Mouse (Mus musculus): ENCODE measurements around the gene Tacc3. TPM values are rescaled to one million over a fixed set of nuclear protein-coding genes. Genes with fewer than 3 reads are reported as not detected.

Gene Tacc3
- polyA plus RNA-seq, 2 experiments, result 69.1 to 138 TPM

DNA sequence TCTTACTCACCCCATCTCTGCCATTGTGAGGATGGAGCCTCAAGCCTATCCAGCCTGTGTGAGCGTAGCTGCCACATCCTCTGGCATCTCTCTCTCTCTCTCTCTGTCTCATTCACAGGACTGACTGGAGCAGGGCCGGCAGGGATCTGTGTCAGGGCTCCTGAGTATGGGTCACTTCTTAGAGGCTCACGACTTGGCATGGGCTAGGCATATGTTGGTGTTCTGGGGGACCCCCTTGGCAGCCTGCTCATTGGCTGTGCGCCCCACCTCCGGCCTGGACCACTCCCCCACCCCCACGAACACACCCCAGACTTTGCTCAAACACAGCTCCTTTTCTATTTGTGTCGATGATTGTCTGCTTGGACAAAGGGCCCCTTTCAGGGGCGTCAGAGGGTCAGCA lies 46.1 kb downstream of the Tacc3 start:
- 58% methylated on average over 8 of the region's 8 CpGs for WGBS (ENCODE audit: insufficient replicate concordance)
- DNase-seq (ENCODE audit: low read depth in 3 of 3, low spot score in 3 of 3) (no peak), ATAC-seq (ENCODE audit: insufficient read depth) (no peak)
- no peak overlapping the region for H3K4me2 ChIP-seq (ENCODE audit: low read depth)
- peaks cover 0 to 18% of the 10 kb centered on the region in 2 experiments; a peak in 2 of 4 replicates for H3K4me1 ChIP-seq (replicated peaks; ENCODE audit: control insufficient read depth in 2 of 2, insufficient read depth in 2 of 2, low read length in 1 of 2)
- TF ChIP-seq CTCF (IDR thresholded peaks at IDR 0.05; ENCODE audit: low read depth) (no peak), EP300 (IDR thresholded peaks at IDR 0.05; ENCODE audit: low read depth) (no peak)
- no peak overlapping the region for H3K9ac ChIP-seq (replicated peaks)
- no peak overlapping the region for H3K27ac ChIP-seq
- no peaks in the 10 kb centered on the region for H3K36me3 ChIP-seq (replicated peaks; ENCODE audit: control insufficient read depth, insufficient read depth, low read depth)
- no peaks in the 10 kb centered on the region for H3K27me3 ChIP-seq (ENCODE audit: control insufficient read depth, insufficient read depth, low read length)
- H3K4me3 ChIP-seq (ENCODE audit: insufficient read depth in 1 of 2, low read depth in 2 of 2, low read length in 2 of 2), result no peak overlapping the region
- no peaks in the 10 kb centered on the region for H3K9me3 ChIP-seq (ENCODE audit: control insufficient read depth, low read length)

DNA sequence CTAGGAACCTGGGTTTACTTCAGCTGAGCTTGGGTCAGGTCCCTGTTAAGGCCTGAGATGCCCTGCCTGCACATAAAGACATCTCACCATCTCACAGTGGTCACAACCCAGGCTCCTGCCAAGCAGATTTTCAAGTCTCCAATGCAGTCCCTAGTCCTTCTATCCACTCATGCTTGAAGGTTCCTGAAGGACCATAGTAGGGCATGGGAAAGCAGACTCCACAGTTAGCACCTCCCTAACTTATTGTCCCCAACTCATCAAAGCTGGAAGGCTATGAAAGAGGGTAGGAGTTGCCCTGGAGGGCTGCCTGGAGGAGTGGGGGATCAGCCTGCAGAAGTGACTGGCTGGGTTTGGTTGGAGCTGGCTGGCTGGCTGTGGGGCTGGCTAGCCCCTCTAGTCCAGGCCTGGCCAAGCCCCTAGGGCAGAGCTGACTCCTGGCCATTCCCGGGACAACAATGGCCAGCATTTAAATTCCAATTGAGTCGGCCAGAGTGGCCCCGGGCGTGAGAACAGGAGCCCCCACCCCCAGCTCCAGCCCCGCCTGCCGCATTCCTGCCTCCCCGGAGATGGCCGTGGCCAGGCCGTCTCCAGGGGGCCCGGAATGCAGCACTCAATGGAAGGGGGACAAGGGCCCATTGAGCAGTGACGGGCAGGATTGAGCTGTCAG lies 47.1 kb downstream of the Tacc3 start:
- Histone ChIP-seq H3K4me2 (ENCODE audit: low read depth) (no peak overlapping the region), H3K27ac (no peak overlapping the region), H3K4me3 (ENCODE audit: insufficient read depth in 1 of 2, low read depth in 2 of 2, low read length in 2 of 2) (no peak overlapping the region), H3K9ac (replicated peaks) (no peak overlapping the region), H3K27me3 (ENCODE audit: control insufficient read depth, insufficient read depth, low read length) (no peaks in the 10 kb centered on the region), H3K36me3 (replicated peaks; ENCODE audit: control insufficient read depth, insufficient read depth, low read depth) (no peaks in the 10 kb centered on the region), H3K9me3 (ENCODE audit: control insufficient read depth, low read length) (no peaks in the 10 kb centered on the region), H3K4me1 (replicated peaks; ENCODE audit: control insufficient read depth in 2 of 2, insufficient read depth in 2 of 2, low read length in 1 of 2) (peaks cover 0 to 13% of the 10 kb centered on the region in 2 experiments; a peak in 2 of 4 replicates)
- ATAC-seq (ENCODE audit: insufficient read depth) (no peak), DNase-seq (ENCODE audit: low read depth in 3 of 3, low spot score in 3 of 3) (no peak)
- TF ChIP-seq CTCF (IDR thresholded peaks at IDR 0.05; ENCODE audit: low read depth) (no peak), EP300 (IDR thresholded peaks at IDR 0.05; ENCODE audit: low read depth) (no peak)
- 58% methylated on average over 11 of the region's 11 CpGs for WGBS (ENCODE audit: insufficient replicate concordance)

DNA sequence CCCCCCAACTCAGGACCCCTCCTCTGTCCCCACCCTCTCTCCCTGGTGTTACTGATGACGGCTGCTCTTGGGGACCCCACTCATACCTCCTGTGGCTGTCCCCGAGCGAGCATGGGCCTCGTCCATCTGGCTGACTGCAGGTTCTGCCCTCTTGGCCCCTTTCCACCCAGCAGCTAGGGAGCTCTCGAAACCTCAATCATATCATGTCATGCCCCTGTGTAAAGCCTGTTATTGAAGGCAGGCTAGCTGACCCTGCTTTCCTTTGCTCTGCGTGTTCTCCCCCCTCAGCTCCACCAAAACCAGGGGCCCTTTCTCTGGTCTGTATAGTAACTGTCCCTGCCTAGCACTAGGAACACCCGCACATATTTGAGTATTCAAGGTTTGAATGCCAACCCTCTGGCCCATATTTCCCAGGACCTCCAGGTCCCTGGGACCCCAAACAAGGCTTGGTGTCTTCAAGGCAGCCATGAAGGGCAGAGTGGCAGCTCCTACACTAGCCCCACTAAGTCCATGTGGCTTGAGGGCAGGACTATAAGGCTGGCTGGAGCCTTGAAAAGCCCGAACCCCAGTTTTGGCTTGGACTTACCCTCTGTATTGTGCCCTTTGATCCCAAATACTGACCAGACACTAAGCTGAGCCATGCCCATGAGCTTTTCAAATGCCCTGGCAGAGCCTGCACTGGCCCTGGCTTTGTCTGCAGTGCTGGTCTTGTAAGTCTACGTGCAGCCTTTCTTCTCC lies 47.9 kb downstream of the Tacc3 start:
- DNase-seq (ENCODE audit: low read depth in 3 of 3, low spot score in 3 of 3) (no peak), ATAC-seq (ENCODE audit: insufficient read depth) (no peak)
- Histone ChIP-seq H3K36me3 (replicated peaks; ENCODE audit: control insufficient read depth, insufficient read depth, low read depth) (no peaks in the 10 kb centered on the region), H3K9ac (replicated peaks) (no peak overlapping the region), H3K4me1 (replicated peaks; ENCODE audit: control insufficient read depth in 2 of 2, insufficient read depth in 2 of 2, low read length in 1 of 2) (peaks cover 0 to 9% of the 10 kb centered on the region in 2 experiments; a peak in 2 of 4 replicates), H3K27me3 (ENCODE audit: control insufficient read depth, insufficient read depth, low read length) (no peaks in the 10 kb centered on the region), H3K4me3 (ENCODE audit: insufficient read depth in 1 of 2, low read depth in 2 of 2, low read length in 2 of 2) (no peak overlapping the region), H3K4me2 (ENCODE audit: low read depth) (no peak overlapping the region), H3K27ac (no peak overlapping the region), H3K9me3 (ENCODE audit: control insufficient read depth, low read length) (no peaks in the 10 kb centered on the region)
- TF ChIP-seq EP300 (IDR thresholded peaks at IDR 0.05; ENCODE audit: low read depth) (no peak), CTCF (IDR thresholded peaks at IDR 0.05; ENCODE audit: low read depth) (no peak)
- 41% methylated on average over 9 of the region's 9 CpGs for WGBS (ENCODE audit: insufficient replicate concordance)

DNA sequence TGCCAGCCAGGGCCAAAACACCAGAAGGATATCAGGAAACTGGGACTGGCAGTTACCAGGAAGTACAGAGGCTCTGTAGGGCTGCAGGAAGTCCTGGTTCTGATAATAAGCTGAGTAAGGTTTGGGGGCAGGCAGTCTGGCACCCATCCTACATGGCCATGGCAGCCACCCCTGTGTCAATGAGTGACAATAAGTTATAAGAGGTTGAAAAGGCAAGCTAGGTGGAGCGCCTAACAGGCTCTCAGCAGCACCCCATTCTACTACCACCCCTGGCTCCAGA lies 48.4 kb downstream of the Tacc3 start:
- WGBS (ENCODE audit: insufficient replicate concordance), result 50% methylated on average over 1 of the region's 1 CpGs
- no peaks in the 10 kb centered on the region for H3K9me3 ChIP-seq (ENCODE audit: control insufficient read depth, low read length)
- TF ChIP-seq CTCF (IDR thresholded peaks at IDR 0.05; ENCODE audit: low read depth) (no peak), EP300 (IDR thresholded peaks at IDR 0.05; ENCODE audit: low read depth) (no peak)
- H3K9ac ChIP-seq (replicated peaks), result no peak overlapping the region
- no peak overlapping the region for H3K4me2 ChIP-seq (ENCODE audit: low read depth)
- ATAC-seq (ENCODE audit: insufficient read depth), result no peak
- no peak overlapping the region for H3K27ac ChIP-seq
- H3K36me3 ChIP-seq (replicated peaks; ENCODE audit: control insufficient read depth, insufficient read depth, low read depth), result no peaks in the 10 kb centered on the region
- no peaks in the 10 kb centered on the region for H3K27me3 ChIP-seq (ENCODE audit: control insufficient read depth, insufficient read depth, low read length)
- H3K4me1 ChIP-seq (replicated peaks; ENCODE audit: control insufficient read depth in 2 of 2, insufficient read depth in 2 of 2, low read length in 1 of 2), result peaks cover 0 to 9% of the 10 kb centered on the region in 2 experiments; a peak in 2 of 4 replicates
- no peak for DNase-seq (ENCODE audit: low read depth in 3 of 3, low spot score in 3 of 3)
- no peak overlapping the region for H3K4me3 ChIP-seq (ENCODE audit: insufficient read depth in 1 of 2, low read depth in 2 of 2, low read length in 2 of 2)

DNA sequence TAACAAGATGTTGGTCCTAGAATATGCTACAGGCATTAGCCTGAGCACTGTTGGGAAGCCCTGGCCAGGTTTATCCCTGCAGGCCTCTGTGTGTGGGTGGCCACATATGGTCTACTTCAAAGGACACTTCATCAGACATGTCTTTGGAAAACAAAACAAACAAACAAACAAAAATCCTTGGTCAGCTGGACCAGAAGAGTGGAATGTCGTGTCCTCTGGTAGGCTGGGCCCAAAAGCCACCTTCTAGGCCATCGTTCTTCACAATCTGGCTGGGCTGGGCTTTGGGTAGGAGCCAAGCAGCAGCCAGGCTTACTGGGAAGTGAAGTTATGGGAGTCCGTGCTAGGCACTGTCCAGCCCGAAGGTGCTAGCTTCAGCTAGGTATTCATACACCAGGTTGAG lies 49.2 kb downstream of the Tacc3 start:
- peaks cover 0 to 9% of the 10 kb centered on the region in 2 experiments; a peak in 2 of 4 replicates for H3K4me1 ChIP-seq (replicated peaks; ENCODE audit: control insufficient read depth in 2 of 2, insufficient read depth in 2 of 2, low read length in 1 of 2)
- H3K27ac ChIP-seq, result no peak overlapping the region
- no peak overlapping the region for H3K4me3 ChIP-seq (ENCODE audit: insufficient read depth in 1 of 2, low read depth in 2 of 2, low read length in 2 of 2)
- no peaks in the 10 kb centered on the region for H3K27me3 ChIP-seq (ENCODE audit: control insufficient read depth, insufficient read depth, low read length)
- no peaks in the 10 kb centered on the region for H3K36me3 ChIP-seq (replicated peaks; ENCODE audit: control insufficient read depth, insufficient read depth, low read depth)
- TF ChIP-seq CTCF (IDR thresholded peaks at IDR 0.05; ENCODE audit: low read depth), result no peak
- TF ChIP-seq EP300 (IDR thresholded peaks at IDR 0.05; ENCODE audit: low read depth), result no peak
- DNase-seq (ENCODE audit: low read depth in 3 of 3, low spot score in 3 of 3), result no peak
- no peaks in the 10 kb centered on the region for H3K9me3 ChIP-seq (ENCODE audit: control insufficient read depth, low read length)
- H3K9ac ChIP-seq (replicated peaks), result no peak overlapping the region
- whole genome bisulfite sequencing (ENCODE audit: insufficient replicate concordance), result 60% methylated on average over 4 of the region's 4 CpGs
- ATAC-seq (ENCODE audit: insufficient read depth), result no peak
- no peak overlapping the region for H3K4me2 ChIP-seq (ENCODE audit: low read depth)

Measured in liver, embryonic 14.5 days (tissue).